Comparison of ENCODE assay signal across 25 mouse cellular contexts in the genomic region with DNA sequence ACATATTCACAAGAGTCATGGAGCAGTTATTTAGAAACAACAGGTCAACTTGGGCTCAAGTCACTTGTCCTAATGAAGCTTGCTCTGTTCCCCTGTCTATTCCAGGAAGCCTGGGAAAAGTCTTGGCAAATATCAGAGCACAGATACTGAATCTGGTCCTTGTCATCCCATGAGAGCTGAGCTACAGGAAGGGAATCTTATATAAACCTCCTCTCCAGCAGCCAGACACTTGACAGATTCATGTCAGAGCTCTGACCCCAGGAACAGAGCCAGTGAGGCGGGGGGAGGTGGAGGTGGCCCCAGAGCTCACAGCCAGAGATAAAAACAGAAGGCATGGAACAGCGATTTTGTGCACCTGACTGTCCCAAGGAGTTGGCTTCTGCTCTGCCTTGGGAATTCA. TPM values are rescaled to one million over a fixed set of nuclear protein-coding genes. Genes with fewer than 3 reads are reported as not detected.
A peak's percentile ranks its signal among the peaks of the same experiment; 100 is the strongest.
DNase-seq lines count a peak whose midpoint lies in the region; ATAC-seq and TF ChIP-seq lines count a peak whose summit lies in the region.
"Had no signal": no experiment of that assay in that cellular context is flagged by ENCODE, and none has a peak within 500 bp of the region (broad histone marks: within the 10 kb centered on the region; RNA-seq: fewer than 3 reads in every experiment).

No protein-coding gene starts in this region.

- H3K36me3 ChIP-seq in liver, adult 2 months (ENCODE audit: control insufficient read depth, insufficient read depth, low read length) = no peaks in the 10 kb centered on the region
- no peaks in the 10 kb centered on the region for H3K36me3 ChIP-seq in liver, embryonic 11.5 days (ENCODE audit: control insufficient read depth, insufficient read depth, low read length)
- peaks cover 9% of the 10 kb centered on the region; the same call in 1 of the 2 replicates for H3K36me3 ChIP-seq in kidney, embryonic 15.5 days
- peaks cover 44% of the 10 kb centered on the region for H3K36me3 ChIP-seq in limb, embryonic 10.5 days
- H3K36me3 ChIP-seq: hindbrain, embryonic 15.5 days; lung, embryonic 15.5 days; neural tube, embryonic 12.5 days had no signal

- H3K27ac ChIP-seq in liver, adult 2 months (replicated peaks; ENCODE audit: insufficient read depth, low read depth, low read length) = 0 out of 2 replicates have a peak overlapping the region, but pooled peaks have one; percentile 18
- H3K27ac ChIP-seq in liver, embryonic 11.5 days (ENCODE audit: low read depth, low read length) = no peak overlapping the region
- 0 out of 2 replicates have a peak overlapping the region, but pooled peaks have one; percentile 13 for H3K27ac ChIP-seq in kidney, embryonic 15.5 days
- H3K27ac ChIP-seq in limb, embryonic 10.5 days = no peak overlapping the region
- H3K27ac ChIP-seq: forebrain, embryonic 10.5 days; hindbrain, embryonic 15.5 days; limb, embryonic 12.5 days; liver, embryonic 14.5 days; lung, embryonic 15.5 days; neural tube, embryonic 12.5 days had no signal

- no peak overlapping the region for H3K9ac ChIP-seq in liver, adult 2 months (ENCODE audit: low read depth, low read length)
- no peak overlapping the region for H3K9ac ChIP-seq in liver, embryonic 11.5 days (ENCODE audit: low read depth, low read length)
- H3K9ac ChIP-seq in kidney, embryonic 15.5 days = no peak overlapping the region
- H3K9ac ChIP-seq: forebrain, postnatal 0 days; hindbrain, embryonic 15.5 days; limb, embryonic 12.5 days; liver, embryonic 14.5 days; lung, embryonic 15.5 days; neural tube, embryonic 12.5 days had no signal

- no peak overlapping the region for H3K4me3 ChIP-seq in liver, adult 2 months (ENCODE audit: insufficient read depth, low read depth, low read length)
- no peak overlapping the region for H3K4me3 ChIP-seq in liver, embryonic 11.5 days (ENCODE audit: low read depth, low read length)
- no peak overlapping the region for H3K4me3 ChIP-seq in kidney, embryonic 15.5 days (replicated peaks)
- no peak overlapping the region for H3K4me3 ChIP-seq in limb, embryonic 10.5 days
- H3K4me3 ChIP-seq: forebrain, embryonic 10.5 days; hindbrain, embryonic 15.5 days; limb, embryonic 12.5 days; lung, embryonic 15.5 days; neural tube, embryonic 12.5 days had no signal

- peak; percentile 40 for DNase-seq in adrenal gland, adult 2 months
- DNase-seq in adrenal gland, postnatal 25 days = no peak
- DNase-seq in liver, adult 2 months (ENCODE audit: extremely low read depth, low read depth, low spot score) = peak; percentile 27
- no peak for DNase-seq in liver, embryonic 11.5 days (ENCODE audit: low spot score)
- DNase-seq in layer of hippocampus, adult 11-12 months (ENCODE audit: low spot score) = no peak
- no peak for DNase-seq in limb, embryonic 10.5 days (ENCODE audit: low spot score)
- DNase-seq: cerebellum, adult 18-20 months; forebrain, postnatal 0 days; gastrocnemius, postnatal 36 days; layer of hippocampus, adult 9-11 months; lung, postnatal 4 days; thymus, adult 18-20 months; thymus, postnatal 4 days had no signal

- no peak for TF ChIP-seq POLR2A in liver, adult 2 months (IDR thresholded peaks at IDR 0.05; ENCODE audit: extremely low read depth, insufficient read depth, low read length)

- H3K4me1 ChIP-seq in liver, adult 2 months (ENCODE audit: control insufficient read depth, insufficient read depth, low read length) = 0 out of 2 replicates have a peak, but pooled peaks cover 3% of the 10 kb centered on the region
- H3K4me1 ChIP-seq in liver, embryonic 11.5 days (replicated peaks; ENCODE audit: control insufficient read depth, insufficient read depth, low read length) = no peaks in the 10 kb centered on the region; the same call in none of the 2 replicates
- peaks cover 48% of the 10 kb centered on the region for H3K4me1 ChIP-seq in kidney, embryonic 15.5 days
- H3K4me1 ChIP-seq in limb, embryonic 10.5 days = peaks cover 29% of the 10 kb centered on the region
- H3K4me1 ChIP-seq: hindbrain, embryonic 15.5 days; neural tube, embryonic 12.5 days had no signal

- WGBS in liver, adult 2 months = 54% methylated on average over 2 of the region's 2 CpGs
- 63% methylated on average over 2 of the region's 2 CpGs for WGBS in liver, embryonic 11.5 days
- WGBS in kidney, embryonic 15.5 days = 33% methylated on average over 2 of the region's 2 CpGs
- 83% methylated on average over 2 of the region's 2 CpGs for WGBS in limb, embryonic 10.5 days

- no peaks in the 10 kb centered on the region for H3K79me2 ChIP-seq in liver, adult 2 months (ENCODE audit: control insufficient read depth, insufficient read depth, low read length)

- TF ChIP-seq CTCF in liver, adult 2 months (IDR thresholded peaks at IDR 0.05; ENCODE audit: low read depth, low read length) = no peak

- no peaks in the 10 kb centered on the region for H3K9me3 ChIP-seq in liver, embryonic 11.5 days (ENCODE audit: control insufficient read depth, low read length)
- no peaks in the 10 kb centered on the region for H3K9me3 ChIP-seq in kidney, embryonic 15.5 days (replicated peaks)
- no peaks in the 10 kb centered on the region for H3K9me3 ChIP-seq in limb, embryonic 10.5 days (replicated peaks)
- H3K9me3 ChIP-seq: forebrain, embryonic 10.5 days; hindbrain, embryonic 15.5 days; limb, embryonic 12.5 days; lung, embryonic 15.5 days; neural tube, embryonic 12.5 days had no signal

- H3K27me3 ChIP-seq in liver, adult 2 months (ENCODE audit: control insufficient read depth, insufficient read depth, low read length) = no peaks in the 10 kb centered on the region
- H3K27me3 ChIP-seq in liver, embryonic 11.5 days (replicated peaks; ENCODE audit: control insufficient read depth, insufficient read depth, low read length) = no peaks in the 10 kb centered on the region
- no peaks in the 10 kb centered on the region for H3K27me3 ChIP-seq in kidney, embryonic 15.5 days
- no peaks in the 10 kb centered on the region for H3K27me3 ChIP-seq in limb, embryonic 10.5 days (ENCODE audit: low read depth, poor library complexity, severe bottlenecking)
- H3K27me3 ChIP-seq: hindbrain, embryonic 15.5 days; limb, embryonic 12.5 days; lung, embryonic 15.5 days; neural tube, embryonic 12.5 days had no signal

- ATAC-seq in liver, embryonic 11.5 days (replicated peaks; ENCODE audit: low FRiP score) = no peak
- ATAC-seq in kidney, embryonic 15.5 days (replicated peaks; ENCODE audit: low FRiP score) = no peak
- ATAC-seq in megakaryocyte-erythroid progenitor cell, adult 5-6 weeks (replicated peaks; ENCODE audit: low FRiP score, low TSS enrichment, poor library complexity, severe bottlenecking) = no peak
- ATAC-seq: CD4-positive, CD25-positive, alpha-beta regulatory T cell, adult 4 months; forebrain, postnatal 0 days; intestine, postnatal 0 days; Patski had no signal

- H3K4me2 ChIP-seq in liver, embryonic 11.5 days = no peak overlapping the region
- no peak overlapping the region for H3K4me2 ChIP-seq in kidney, embryonic 15.5 days
- H3K4me2 ChIP-seq: hindbrain, embryonic 15.5 days; limb, embryonic 12.5 days; lung, embryonic 15.5 days; midbrain, embryonic 11.5 days; neural tube, embryonic 12.5 days had no signal

RNA-seq across cellular contexts. Expression of a gene that starts 26.3 kb away (rescaled TPM):
- total RNA-seq in adrenal gland, adult 2 months (2021) = 1 to 10 TPM; 2.2 to 3.2 TPM
- 0.82 and 1.0 TPM in 2 replicates for polyA plus RNA-seq in adrenal gland, adult 2 months (2012; rRNA removed)
- 1.4 and 2.6 TPM in 2 replicates for total RNA-seq in adrenal gland, postnatal 25 days (2021)
- 1.1 and 1.3 TPM in 2 replicates for total RNA-seq in liver, adult 2 months (2014; rRNA removed)
- 0.33 and 0.57 TPM in 2 replicates for polyA plus RNA-seq in liver, adult 2 months (2012; rRNA removed)
- polyA plus RNA-seq in liver, embryonic 11.5 days (2014; fragmentation: Nextera tagmentation; extraction: Ambion mirVana) = 6.1 and 6.2 TPM in 2 replicates
- 16.2 and 16.6 TPM in 2 replicates for polyA plus RNA-seq in kidney, embryonic 15.5 days (2015; fragmentation: Nextera tagmentation; extraction: Ambion mirVana)
- polyA plus RNA-seq in limb, embryonic 10.5 days (2016; fragmentation: Nextera tagmentation; extraction: Ambion mirVana) = 13.7 and 22.9 TPM in 2 replicates
- not detected in 2 replicates for total RNA-seq in megakaryocyte-erythroid progenitor cell, adult 5-6 weeks (2014; fragmentation: Nextera tagmentation)
- total RNA-seq in megakaryocyte-erythroid progenitor cell, adult 5-6 weeks (2017) = not detected in 2 replicates
- polyA plus RNA-seq: CD4-positive, CD25-positive, alpha-beta regulatory T cell, adult 4 months; Patski had no signal

Comparison
In these comparisons a context has a peak if more than half of its experiments do, and no peak if none do; other contexts are left out.
1. DNase-seq: peak in adrenal gland, adult 2 months (single experiment) and liver, adult 2 months (single experiment); none in adrenal gland, postnatal 25 days (single experiment), liver, embryonic 11.5 days (single experiment), layer of hippocampus, adult 11-12 months (single experiment) and limb, embryonic 10.5 days (single experiment).
2. H3K27ac ChIP-seq: peak in liver, adult 2 months (single experiment) and kidney, embryonic 15.5 days (single experiment); none in liver, embryonic 11.5 days (single experiment) and limb, embryonic 10.5 days (single experiment).